Mouse (Mus musculus) CD4-positive, CD25-positive, alpha-beta regulatory T cell, adult 2 months (primary cell): ENCODE measurements around the gene Msi2.

Experiments
- DNase-seq: peaks from one replicate; pipeline ENCODE4 v3.0.0-alpha.2; 2012; ENCODE audit warnings: low read depth, low spot score

Msi2 gene

GRCm38 (mm10) chr11:88449180-88449579 is 269.1 kb downstream of the Msi2 start:
- no peak for DNase-seq

GRCm38 (mm10) chr11:88448571-88448970 is 269.7 kb downstream of the Msi2 start:
- no peak for DNase-seq

- DNase-seq: no peak
Measured at GRCm38 (mm10) chr11:88447350-88447749, 271.0 kb downstream of the Msi2 start.

GRCm38 (mm10) chr11:88443905-88444304 is 274.4 kb downstream of the Msi2 start:
- no peak for DNase-seq

GRCm38 (mm10) chr11:88443291-88443690 is 275.0 kb downstream of the Msi2 start:
- no peak for DNase-seq

- no peak for DNase-seq
Measured at GRCm38 (mm10) chr11:88441871-88442740, 276.2 kb downstream of the Msi2 start.

- no peak for DNase-seq
Measured at GRCm38 (mm10) chr11:88438659-88439058, 279.7 kb downstream of the Msi2 start.

- DNase-seq: no peak
Measured at GRCm38 (mm10) chr11:88436596-88436995, 281.7 kb downstream of the Msi2 start.

GRCm38 (mm10) chr11:88435543-88435942 is 282.8 kb downstream of the Msi2 start:
- DNase-seq: no peak

GRCm38 (mm10) chr11:88431363-88432269 is 286.7 kb downstream of the Msi2 start:
- no peak for DNase-seq

- DNase-seq: peak; percentile 74
Measured at GRCm38 (mm10) chr11:88430292-88430691, 288.0 kb downstream of the Msi2 start.

GRCm38 (mm10) chr11:88429680-88430079 is 288.6 kb downstream of the Msi2 start:
- DNase-seq: peak; percentile 42

- peak; percentile 80 for DNase-seq
Measured at GRCm38 (mm10) chr11:88425631-88426101, 292.6 kb downstream of the Msi2 start.

- no peak for DNase-seq
Measured at GRCm38 (mm10) chr11:88424034-88424767, 294.1 kb downstream of the Msi2 start.

GRCm38 (mm10) chr11:88421057-88421578 is 297.2 kb downstream of the Msi2 start:
- no peak for DNase-seq

GRCm38 (mm10) chr11:88419657-88420366 is 298.5 kb downstream of the Msi2 start:
- DNase-seq: no peak

- no peak for DNase-seq
Measured at GRCm38 (mm10) chr11:88419064-88419463, 299.2 kb downstream of the Msi2 start.

GRCm38 (mm10) chr11:88414157-88414870 is 304.0 kb downstream of the Msi2 start:
- no peak for DNase-seq

- peak; percentile 68 for DNase-seq
Measured at GRCm38 (mm10) chr11:88412423-88413094, 305.8 kb downstream of the Msi2 start.
